Mouse (Mus musculus) limb, embryonic 11.5 days (tissue): ENCODE measurements around the gene Acot2. TPM values are rescaled to one million over a fixed set of nuclear protein-coding genes. Genes with fewer than 3 reads are reported as not detected.
"Not testable (repeated sequence)": the region's sequence is repeated elsewhere in the genome, so short reads cannot be mapped to it uniquely, and the experiment has no call there.

Experiments used
- ATAC-seq: fragments of 200-750 bp; cut with Nextera tagmentation; 2 replicates; pipeline ENCODE4 v1.8.0; 2017; ENCODE audit warnings: low read depth; ENCODE audit not compliant: insufficient number of reproducible peaks, low FRiP score, low TSS enrichment
- DNase-seq: peaks from one replicate; pipeline ENCODE4 v3.0.0-alpha.2; 2015; ENCODE audit warnings: low spot score
- H3K27ac ChIP-seq: fragments of 300-500 bp; sonication (generic); replicated peaks from 2 replicates; pipeline ENCODE4 v1.5.1; 2014; ENCODE audit warnings: low read depth, mild to moderate bottlenecking, low read length
- H3K27me3 ChIP-seq: fragments of 300-500 bp; sonication (generic); 2 replicates; pipeline ENCODE4 v1.6.1; 2014; ENCODE audit warnings: mild to moderate bottlenecking, low read length, mixed read lengths; ENCODE audit not compliant: control insufficient read depth, insufficient read depth
- H3K36me3 ChIP-seq: fragments of 300-500 bp; sonication (generic); 2 replicates; pipeline ENCODE4 v1.6.1; 2014; ENCODE audit warnings: mild to moderate bottlenecking, low read length, moderate library complexity, mixed read lengths; ENCODE audit not compliant: control insufficient read depth, insufficient read depth
- H3K4me1 ChIP-seq: fragments of 300-500 bp; sonication (generic); 2 replicates; pipeline ENCODE4 v1.6.1; 2014; ENCODE audit warnings: low read length, mixed read lengths; ENCODE audit not compliant: control insufficient read depth, insufficient read depth
- H3K4me2 ChIP-seq: fragments of 300-500 bp; sonication (generic); 2 replicates; pipeline ENCODE4 v1.6.1; 2014; ENCODE audit warnings: low read depth, mild to moderate bottlenecking, moderate library complexity; ENCODE audit not compliant: severe bottlenecking
- H3K4me3 ChIP-seq: fragments of 300-500 bp; sonication (generic); 2 replicates; pipeline ENCODE4 v1.5.1; 2014; ENCODE audit warnings: low read depth, low read length
- H3K9ac ChIP-seq: fragments of 300-500 bp; sonication (generic); 2 replicates; pipeline ENCODE4 v1.6.1; 2014; ENCODE audit warnings: mild to moderate bottlenecking, low read length
- H3K9me3 ChIP-seq: fragments of 300-500 bp; sonication (generic); 2 replicates; pipeline ENCODE4 v1.6.1; 2016; ENCODE audit warnings: low read length; ENCODE audit not compliant: control insufficient read depth
- WGBS: fragments of 180-500 bp; shearing (Covaris S2); extraction: QIAGEN DNeasy Blood & Tissue Kit; methylation state at CpG from one replicate; pipeline ENCODE4 v1.1.7; 2014; 5-methylcytosine and 5-hydroxymethylcytosine counted together
- polyA plus RNA-seq: library from polyadenylated mRNA; unstranded; fragments of >200 nt; fragmentation: Nextera tagmentation; extraction: Ambion mirVana; gene quantifications from 2 replicates; pipeline ENCODE4 v1.2.1, GENCODE M21; 2014

The Acot2 gene
- polyA plus RNA-seq, 1 experiment from 2014 or later, result 15.2 TPM

DNA sequence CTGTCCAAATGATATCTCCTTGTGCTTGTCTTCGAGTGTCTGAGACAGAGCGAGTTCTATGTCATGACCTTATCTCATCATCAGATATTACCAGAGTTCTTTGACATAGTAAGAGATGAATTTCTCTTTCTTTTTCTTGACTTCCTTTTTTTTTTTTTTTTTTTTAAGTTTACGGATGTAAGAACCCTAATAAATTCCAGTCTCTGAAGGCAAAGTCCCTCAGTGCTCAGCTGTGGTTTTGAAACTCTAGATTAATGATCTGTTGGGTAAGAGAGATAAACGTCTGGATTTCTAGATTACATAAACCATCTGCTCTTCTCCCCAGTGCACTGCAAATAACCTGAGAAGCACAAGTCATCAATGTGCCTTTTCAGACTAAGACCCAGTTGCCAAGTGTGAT lies 46.4 kb downstream of the Acot2 start:
- no peak overlapping the region for H3K4me2 ChIP-seq
- DNase-seq (no peak), ATAC-seq (no peak)
- no peaks in the 10 kb centered on the region for H3K27me3 ChIP-seq
- H3K27ac ChIP-seq, result no peak overlapping the region
- H3K4me3 ChIP-seq, result no peak overlapping the region
- no peak overlapping the region for H3K9ac ChIP-seq
- no peaks in the 10 kb centered on the region for H3K36me3 ChIP-seq
- WGBS, result 57% methylated on average over 4 of the region's 4 CpGs
- no peaks in the 10 kb centered on the region for H3K4me1 ChIP-seq
- no peaks in the 10 kb centered on the region for H3K9me3 ChIP-seq

DNA sequence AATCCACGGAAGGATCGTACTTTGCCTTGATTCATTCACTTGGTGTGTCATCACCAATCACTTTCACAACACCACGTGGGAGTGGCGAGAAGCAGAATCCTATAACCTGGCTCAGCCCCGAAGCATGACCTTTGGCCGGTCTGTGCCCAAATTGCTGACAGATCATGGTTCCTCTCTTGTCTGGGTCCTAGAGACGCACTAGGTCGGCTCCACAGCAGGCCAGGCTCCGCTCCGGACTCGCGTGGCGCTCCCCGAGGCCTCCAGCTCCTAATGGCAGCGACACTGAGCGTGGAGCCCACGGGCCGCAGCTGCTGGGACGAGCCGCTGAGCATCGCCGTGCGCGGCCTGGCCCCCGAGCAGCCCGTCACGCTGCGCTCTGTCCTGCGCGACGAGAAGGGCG lies 50.6 kb downstream of the Acot2 start, which contains the start of gene Acot4:
Gene Acot4, plus strand, starts transcription at position 139 of the 400 bp plus-strand sequence.
- not testable (repeated sequence) for H3K9me3 ChIP-seq, H3K27me3 ChIP-seq, H3K36me3 ChIP-seq, ATAC-seq, H3K27ac ChIP-seq, H3K4me1 ChIP-seq
- Histone ChIP-seq H3K4me3 (peak within 1 kb of the TSS; percentile 40), H3K4me2 (peak within 1 kb of the TSS; percentile 65), H3K9ac (peak within 1 kb of the TSS; percentile 52)
- 14% methylated on average over 17 of the region's 32 CpGs for WGBS
- peak; percentile 44 for DNase-seq

DNA sequence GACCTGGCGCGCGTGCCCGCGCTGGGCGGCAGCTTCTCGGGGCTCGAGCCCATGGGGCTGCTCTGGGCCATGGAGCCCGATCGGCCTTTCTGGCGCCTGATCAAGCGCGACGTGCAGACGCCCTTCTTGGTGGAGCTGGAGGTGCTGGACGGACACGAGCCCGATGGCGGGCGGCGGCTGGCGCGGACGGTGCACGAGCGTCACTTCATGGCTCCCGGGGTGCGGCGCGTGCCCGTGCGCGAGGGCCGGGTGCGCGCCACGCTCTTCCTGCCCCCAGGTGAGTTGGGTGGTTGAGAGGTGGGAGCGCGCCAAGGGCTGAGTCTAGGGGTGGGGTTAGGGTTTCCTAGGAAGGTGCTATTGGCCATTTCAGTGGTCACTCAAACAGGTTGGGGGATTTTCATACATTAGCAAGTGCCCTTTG lies 51.0 kb downstream of the Acot2 start, which contains the start of gene Gm49366:
Gene Gm49366, plus strand, starts transcription at position 245 of the 421 bp plus-strand sequence.
- H3K9me3 ChIP-seq, H3K27me3 ChIP-seq, ATAC-seq, H3K36me3 ChIP-seq, H3K27ac ChIP-seq, H3K4me1 ChIP-seq: not testable (repeated sequence)
- peak; percentile 53 for DNase-seq
- peak within 1 kb of the TSS; percentile 40 for H3K4me3 ChIP-seq
- H3K4me2 ChIP-seq, result peak within 1 kb of the TSS; percentile 65
- H3K9ac ChIP-seq, result peak within 1 kb of the TSS; percentile 52
- WGBS, result 2% methylated on average over 39 of the region's 39 CpGs

DNA sequence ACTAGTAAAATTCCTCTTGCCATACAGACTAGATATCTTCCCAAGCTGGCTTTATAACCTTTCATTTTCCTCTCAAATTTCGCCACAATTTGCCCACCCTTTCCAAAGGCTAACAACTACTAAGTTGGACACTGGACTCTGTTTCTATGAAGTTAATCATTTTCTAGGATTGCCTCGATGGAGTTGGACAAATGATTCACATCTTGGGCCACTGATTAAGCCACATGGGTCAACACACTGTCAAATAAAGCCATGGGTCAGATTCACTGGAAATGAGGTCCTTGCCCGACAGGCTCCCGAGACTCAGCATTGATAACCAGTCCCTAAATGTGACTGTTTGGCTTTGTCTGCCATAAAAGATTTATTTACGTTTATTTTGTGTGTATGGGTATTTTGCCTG lies 54.6 kb downstream of the Acot2 start:
- DNase-seq, result no peak
- Histone ChIP-seq H3K4me2 (no peak overlapping the region), H3K27me3 (no peaks in the 10 kb centered on the region), H3K4me3 (no peak overlapping the region), H3K9ac (no peak overlapping the region), H3K27ac (no peak overlapping the region), H3K36me3 (no peaks in the 10 kb centered on the region), H3K9me3 (no peaks in the 10 kb centered on the region), H3K4me1 (no peaks in the 10 kb centered on the region)
- ATAC-seq, result no peak
- 90% methylated on average over 5 of the region's 5 CpGs for WGBS

Other genes starting within 250 kb of the Acot2 start
- gene Papln, start 224.2 kb upstream of the Acot2 start, polyA plus RNA-seq, result not detected in 2 replicates
- 37.6 and 38.0 TPM in 2 replicates for gene Numb, start 65.9 kb upstream of the Acot2 start, polyA plus RNA-seq
- gene Riox1, start 37.3 kb upstream of the Acot2 start, polyA plus RNA-seq, result 19.1 and 20.1 TPM in 2 replicates
- 0.06 TPM in 1 of 2 replicates, not detected in the other for gene Heatr4, start 3.0 kb upstream of the Acot2 start, polyA plus RNA-seq
- gene Acot1, start 21.6 kb downstream of the Acot2 start, polyA plus RNA-seq, result 31.2 and 38.6 TPM in 2 replicates
- 0.08 and 0.10 TPM in 2 replicates for gene Acot4, start 50.5 kb downstream of the Acot2 start, polyA plus RNA-seq
- gene Gm49366, start 51.1 kb downstream of the Acot2 start, polyA plus RNA-seq, result not detected in 2 replicates
- gene Acot3, start 64.3 kb downstream of the Acot2 start, polyA plus RNA-seq, result 0.27 and 0.55 TPM in 2 replicates
- gene Acot5, start 81.5 kb downstream of the Acot2 start, polyA plus RNA-seq, result not detected in 2 replicates
- 1.1 TPM in 2 replicates for gene Acot6, start 112.8 kb downstream of the Acot2 start, polyA plus RNA-seq
- gene Dnal1, start 126.5 kb downstream of the Acot2 start, polyA plus RNA-seq, result 6.1 TPM in 2 replicates
- gene Pnma1, start 160.6 kb downstream of the Acot2 start, polyA plus RNA-seq, result 0.70 and 0.99 TPM in 2 replicates
- 6.1 and 6.6 TPM in 2 replicates for gene Elmsan1, start 231.0 kb downstream of the Acot2 start, polyA plus RNA-seq